Mouse (Mus musculus): ENCODE data around the gene Zfp39.
"Not testable (repeated sequence)": the region's sequence is repeated elsewhere in the genome, so short reads cannot be mapped to it uniquely, and the experiment has no call there.

The Zfp39 gene

DNA sequence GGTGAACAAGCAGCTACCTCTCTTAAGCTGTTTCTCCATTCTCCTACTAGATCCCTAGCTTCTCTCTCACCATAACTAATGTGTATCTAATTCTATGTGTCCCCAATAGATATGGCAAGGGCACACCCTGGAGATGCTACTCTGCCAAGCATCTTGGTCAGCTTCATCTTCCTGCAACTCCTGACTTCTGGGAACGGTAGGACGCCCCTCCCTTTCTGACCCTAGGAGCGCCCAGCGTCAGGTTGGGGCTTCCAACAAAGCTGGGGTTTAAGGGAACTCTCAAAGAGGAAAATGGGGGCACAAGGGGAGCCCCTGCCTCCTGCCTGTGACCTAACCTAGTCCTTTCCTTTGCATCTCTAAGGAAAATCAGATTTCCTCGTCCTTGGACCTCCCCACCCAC, 14.7 kb upstream of the Zfp39 start:
- no peak for DNase-seq

DNA sequence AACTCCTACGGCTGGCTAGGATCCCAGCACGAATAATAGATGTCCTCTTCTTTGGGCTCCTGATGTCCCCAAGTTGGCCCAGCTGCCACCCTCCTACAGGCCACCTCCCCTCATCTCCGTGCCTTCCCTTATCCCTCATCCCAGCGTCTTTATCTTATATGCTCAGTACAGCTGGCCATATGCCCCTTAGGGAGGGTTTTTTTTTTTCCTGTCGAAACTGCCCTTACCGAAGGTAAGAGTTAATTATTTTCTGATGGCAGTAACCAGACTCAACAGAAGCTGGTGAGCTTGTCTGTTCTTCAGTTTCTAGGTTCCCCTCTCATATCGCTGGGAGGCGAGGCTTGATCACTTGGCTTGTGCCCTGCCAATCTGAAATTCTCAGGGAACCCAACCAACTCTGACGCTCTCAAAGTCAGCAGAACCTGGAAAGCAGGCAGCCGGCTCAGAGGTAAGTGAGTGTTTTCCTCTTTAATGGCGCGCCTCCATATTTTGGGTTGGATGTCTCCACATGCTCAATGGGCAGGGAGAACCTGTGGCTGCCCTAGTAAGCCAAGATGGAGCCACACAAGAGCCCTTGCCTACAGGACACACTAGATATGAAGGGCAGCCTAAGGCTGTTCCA, 13.8 kb upstream of the Zfp39 start, which contains the start of gene Btnl10:
Btnl10 (plus strand) TSS at position 164 of the 622 bp plus-strand sequence.
- DNase-seq: no peak

DNA sequence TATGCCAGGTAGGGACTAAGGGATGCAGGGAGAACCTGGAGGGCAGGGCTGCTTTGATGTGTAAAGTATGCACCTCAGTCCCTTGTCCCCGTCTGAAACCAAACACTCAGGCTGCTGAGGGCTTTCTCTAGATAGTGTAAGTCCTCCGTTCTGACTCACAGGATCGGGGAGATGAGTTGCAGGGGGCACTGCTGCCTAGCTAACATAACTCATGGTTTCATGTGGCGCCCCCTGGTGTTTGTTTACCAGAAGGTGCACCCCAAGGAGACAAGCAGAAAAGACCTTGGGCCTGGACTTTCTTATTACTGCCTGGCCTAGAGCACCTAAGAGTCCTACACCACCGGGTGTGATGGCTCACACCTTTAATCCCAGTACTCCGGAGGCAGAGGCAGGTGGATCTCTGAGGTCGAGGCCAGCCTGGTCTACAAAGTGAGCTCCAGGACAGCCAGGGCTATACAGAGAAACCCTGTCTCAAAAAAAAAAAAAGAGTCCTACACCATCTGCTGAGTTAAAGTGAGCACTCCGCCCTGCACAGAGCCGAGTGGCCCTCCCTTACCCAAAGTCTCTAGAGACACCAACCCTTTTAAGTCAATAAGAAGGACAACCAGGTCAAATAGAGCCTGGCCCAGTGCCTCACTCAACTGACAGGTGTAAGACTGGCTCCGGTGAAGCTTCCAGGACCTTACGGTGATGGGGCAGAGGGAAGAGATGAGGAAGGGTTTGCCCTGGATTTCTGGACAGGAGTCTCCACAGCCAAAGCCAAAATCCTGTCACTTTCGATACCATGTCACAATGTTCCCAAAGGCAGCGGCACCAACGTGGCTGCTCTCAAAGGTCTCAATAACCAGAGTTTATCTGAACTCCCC, 13.1 kb upstream of the Zfp39 start:
- DNase-seq: peak; percentile 73

DNA sequence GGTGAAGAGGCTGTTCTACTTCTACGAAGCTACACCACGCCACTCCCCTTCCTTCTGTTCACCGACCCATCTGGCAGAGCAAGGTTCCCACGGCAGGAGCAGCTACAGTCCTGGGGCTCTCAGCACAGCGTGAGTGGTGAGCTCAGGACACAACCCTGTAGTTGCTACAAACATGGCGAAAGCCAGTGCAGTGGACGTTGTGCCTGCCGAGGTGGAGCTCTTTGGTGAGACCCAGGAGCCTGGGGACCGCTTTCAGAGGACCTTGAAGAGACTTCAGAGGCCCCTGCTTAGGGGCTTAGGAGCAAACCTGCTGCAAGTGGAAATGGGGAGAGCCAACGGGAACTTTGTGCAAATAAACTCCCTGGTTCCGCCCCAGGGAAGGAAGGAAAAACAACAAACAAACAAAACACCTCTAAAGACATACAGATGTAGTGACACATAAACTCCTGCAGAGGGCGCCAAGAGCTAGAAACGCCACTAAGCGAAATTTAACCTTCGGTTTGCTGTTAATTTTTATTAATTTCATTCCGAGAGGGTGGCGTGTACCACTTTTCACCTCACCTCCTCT, 10.5 kb upstream of the Zfp39 start:
- peak; percentile 76 for DNase-seq

DNA sequence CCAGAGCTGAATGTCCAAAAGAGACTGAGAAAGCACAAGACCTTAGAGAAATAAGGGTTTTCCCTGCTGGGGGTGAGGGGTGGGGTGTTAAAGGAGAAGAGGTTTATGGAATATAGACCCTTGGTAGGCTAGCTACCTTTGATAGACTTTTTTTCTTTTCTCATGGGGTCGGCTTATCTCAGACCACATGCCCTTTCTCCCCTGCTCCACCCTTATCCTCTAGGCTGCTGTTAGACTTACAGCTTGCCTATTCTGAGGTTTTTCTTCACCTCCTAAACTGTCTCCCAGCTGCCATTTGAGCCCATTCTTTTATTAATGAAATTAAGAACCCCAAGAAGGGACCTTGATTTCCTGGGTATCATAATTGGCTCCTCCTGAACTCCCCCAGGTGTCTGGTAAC, 9.8 kb upstream of the Zfp39 start:
- no peak for DNase-seq

DNA sequence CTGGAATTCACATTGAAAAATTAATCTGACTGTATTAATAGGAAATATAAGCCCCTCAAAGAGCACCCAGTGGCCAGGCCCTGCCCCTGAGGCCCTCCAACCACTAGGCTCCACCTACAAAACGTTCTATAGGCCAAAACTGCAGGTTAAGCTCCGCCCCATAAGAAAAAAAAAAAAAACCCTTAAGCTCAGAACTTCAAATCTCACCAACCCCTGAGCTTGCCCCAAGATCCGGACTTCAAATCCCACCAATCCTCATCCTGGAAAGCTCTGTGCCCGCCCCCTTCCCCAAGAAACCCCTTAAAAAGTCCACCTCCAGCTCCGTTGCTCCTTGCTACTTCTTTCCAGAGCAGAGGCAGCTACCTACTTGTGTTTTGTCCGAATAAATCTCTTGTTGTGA, 813 bp upstream of the Zfp39 start:
- peak; percentile 81 for DNase-seq

DNA sequence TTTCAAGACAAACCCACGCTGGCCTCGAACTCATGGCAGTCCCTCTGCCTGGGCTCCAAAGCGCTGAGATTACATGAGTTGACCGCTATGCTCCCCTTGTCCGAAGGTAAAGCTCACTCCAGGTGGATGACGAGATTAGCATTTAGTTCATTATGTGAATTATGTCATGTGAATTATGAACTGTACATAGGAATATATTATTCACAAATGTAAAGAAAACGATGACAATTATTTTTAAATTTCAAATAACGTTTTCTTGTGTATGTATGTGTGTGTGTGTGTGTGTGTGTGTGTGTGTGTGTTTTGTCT, 339 bp upstream of the Zfp39 start:
- DNase-seq: no peak

DNA sequence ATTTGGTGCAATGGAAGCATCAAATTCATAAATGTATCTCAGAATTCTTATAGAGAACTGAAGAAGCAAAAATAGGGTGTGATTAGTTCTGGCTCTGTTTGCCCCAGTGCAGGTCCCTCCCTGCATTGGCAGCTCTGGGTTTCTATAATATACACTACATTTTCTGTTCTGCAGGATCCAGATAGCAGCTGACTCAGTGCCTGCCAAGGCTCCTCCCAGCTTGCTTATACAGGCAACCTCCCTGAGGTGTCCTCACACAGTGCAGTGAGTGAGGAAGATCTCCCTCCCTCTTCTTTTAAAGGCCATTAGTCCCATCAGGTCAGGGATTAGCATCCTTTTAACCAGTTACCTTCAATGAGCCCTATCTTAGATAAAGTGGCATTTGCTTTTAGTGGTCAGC, 2.9 kb downstream of the Zfp39 start:
- DNase-seq: no peak

DNA sequence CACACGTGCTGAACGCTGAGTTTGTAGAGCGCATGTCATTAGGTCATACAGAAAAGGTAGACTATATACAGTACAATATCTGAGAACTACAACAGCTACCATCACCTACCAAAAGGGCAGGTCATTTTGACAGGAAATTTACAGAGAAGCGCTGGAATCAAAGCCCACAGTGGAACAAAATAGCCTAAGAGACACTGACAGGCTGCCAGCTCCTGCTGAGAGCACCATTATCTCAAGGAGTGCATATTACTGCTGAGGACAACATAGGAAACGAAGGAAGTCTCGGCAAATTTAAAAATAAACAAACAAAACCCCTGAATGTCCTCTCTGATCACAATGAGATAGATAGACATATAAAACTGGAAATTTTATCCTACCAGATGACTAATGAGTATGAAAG, 6.5 kb downstream of the Zfp39 start:
- DNase-seq: no peak

DNA sequence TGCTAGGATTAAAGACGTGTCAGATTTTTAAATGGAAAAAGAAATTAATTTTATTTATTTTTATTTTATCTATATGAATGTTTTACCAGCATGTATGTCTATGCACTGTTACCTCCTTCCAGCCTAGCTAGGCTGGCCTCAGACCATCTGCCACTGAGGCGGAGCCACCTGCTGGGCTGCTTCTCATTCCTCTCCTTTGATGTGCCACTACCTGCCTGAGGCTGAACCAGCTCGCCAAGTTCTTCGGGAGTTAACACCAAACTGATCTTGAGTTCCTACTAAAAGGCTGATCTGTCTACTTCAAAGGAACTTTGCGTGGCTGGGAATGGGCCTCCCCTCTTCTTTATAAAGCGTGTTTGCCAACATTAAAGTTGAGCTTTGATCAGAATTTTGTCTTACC, 9.6 kb downstream of the Zfp39 start:
- no peak for DNase-seq

DNA sequence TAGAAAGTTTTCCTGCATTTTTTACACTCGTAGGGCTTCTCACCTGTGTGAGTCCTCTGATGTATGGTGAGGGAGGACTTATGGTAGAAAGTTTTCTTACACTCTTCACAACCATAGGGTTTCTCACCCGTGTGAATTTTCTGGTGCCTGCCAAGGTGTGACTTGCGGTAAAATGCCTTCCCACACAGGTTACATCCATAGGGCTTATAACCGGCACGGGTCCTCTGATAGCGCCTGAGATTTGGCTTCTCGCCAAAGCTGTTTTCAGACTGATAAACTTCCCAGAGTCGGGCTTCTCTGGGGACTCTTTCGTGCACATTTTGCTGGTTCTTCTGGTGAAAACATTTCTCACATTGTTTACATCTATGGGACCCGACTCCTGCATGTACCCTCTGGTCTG, 13.5 kb downstream of the Zfp39 start:
- DNase-seq: no peak

DNA sequence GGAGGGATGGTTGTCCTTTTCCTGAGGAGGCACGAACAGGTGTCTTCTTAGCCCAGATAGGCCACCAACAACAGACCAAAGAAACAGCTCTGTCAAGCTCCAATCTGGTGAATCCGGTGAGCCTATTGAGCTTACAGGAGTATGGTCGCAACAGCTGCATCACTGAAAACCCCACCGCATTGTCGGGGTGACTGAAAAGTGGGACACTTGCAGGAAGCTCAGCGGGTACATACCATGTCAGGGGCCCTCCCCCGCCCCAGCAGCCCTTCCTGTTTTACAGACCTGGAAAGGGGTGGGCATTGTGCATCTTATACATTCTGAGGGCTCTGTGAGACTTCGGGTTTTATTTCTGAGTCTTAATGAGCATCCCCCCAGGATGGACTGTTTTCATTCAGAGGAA, 20.3 kb downstream of the Zfp39 start:
- no peak for DNase-seq

DNA sequence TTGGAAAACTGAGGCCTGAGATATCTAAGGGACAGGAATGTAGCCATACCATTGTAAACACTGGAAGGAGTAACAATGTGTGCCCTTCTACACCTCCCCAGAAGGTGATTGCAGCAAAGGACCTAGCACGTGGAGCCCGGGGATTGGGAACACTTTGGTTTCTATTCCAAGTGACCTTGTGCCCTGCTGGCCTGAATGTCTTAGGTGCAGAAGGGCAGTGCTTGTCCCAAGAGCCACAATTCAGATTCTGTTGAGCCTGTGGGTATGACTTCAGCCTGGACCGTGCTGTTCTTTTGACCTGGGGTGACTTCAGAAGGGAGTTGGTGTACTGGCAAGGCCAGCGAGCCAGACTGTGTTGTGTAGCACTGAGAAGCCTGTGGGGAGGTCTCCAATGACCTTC, 33.1 kb downstream of the Zfp39 start:
- no peak for DNase-seq

DNA sequence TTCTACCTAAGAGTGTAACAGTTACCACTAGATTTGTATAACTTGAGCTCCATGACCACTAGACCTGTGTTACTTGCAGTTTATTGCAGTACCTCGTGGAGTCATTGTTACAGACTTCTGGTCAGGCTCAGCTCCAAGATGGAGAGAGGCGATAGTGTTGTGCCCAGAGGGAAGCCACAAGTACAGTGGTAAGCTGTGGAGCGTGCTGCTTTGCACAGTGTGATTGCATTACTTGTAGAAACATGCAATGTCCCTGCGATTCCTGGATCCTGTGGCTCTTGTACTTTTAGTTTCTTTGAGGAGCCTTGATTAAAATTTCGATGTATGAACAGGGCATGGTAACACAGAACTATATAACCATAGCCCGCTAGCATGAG, 36.1 kb downstream of the Zfp39 start:
- DNase-seq: no peak

DNA sequence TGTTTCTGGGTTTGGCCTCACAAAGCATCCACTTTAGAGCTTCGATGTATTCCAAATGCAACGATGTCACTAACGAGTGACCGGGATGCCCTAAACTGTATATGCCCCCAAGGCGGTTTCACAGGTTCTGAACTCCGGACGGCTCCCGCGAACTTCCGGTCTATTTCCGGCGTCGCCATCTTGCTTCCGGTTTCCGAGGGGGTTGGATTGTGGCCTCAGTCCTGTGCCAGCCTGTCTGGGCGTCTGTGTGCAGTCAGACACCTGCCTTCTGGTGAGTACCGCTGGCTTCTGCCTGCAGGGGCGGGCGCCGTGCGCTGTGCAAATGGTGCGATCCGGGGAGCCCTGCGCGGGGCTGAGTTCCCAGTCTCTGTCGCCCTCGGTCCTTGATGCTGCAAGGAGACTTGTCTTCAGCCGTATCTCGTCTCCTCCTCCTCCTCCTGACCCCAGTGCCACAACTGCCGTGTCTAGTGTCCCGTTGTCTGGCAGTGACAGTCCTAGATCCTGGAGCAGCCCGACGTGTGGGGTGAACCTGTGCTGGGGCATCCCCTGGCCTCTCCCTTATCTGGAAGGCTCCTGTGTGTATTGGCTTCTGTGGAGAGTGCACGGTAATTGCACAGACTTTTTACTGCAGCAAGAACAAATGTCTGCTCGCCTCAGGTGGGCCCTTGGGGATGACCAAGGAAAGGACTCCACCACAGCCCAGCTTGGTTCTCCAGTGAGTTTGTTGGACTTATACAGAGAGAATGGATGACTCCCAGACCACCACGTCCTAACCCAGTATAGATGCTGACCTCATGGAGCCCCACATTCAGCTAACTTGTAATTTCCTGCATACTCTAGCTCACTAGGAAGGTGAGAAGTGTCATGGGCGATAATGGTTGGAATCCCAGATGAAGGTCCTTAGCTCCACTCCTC, 36.7 kb downstream of the Zfp39 start, which contains the start of gene 2810021J22Rik:
2810021J22Rik (plus strand) TSS at position 178 of the 915 bp plus-strand sequence.
- DNase-seq: peak; percentile 89

DNA sequence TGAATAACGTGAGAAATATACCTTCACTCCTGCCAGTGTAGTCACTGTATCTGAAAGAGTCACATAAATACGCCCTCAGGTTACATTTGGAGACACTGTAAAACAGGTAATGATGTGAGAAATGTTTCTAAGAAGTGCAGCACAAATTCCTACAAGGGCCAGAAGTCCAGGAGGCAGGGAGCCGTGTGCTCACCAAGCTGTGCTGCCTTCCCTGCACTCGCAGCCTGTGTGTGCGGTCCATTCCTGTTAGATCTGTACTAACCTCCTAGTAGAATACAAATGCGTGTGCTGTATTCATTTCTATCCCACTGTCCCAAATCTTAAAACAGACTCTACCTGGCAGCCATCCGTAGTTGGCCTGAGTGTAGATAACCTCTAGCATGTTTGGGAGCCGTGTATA, 43.3 kb downstream of the Zfp39 start:
- no peak for DNase-seq

DNA sequence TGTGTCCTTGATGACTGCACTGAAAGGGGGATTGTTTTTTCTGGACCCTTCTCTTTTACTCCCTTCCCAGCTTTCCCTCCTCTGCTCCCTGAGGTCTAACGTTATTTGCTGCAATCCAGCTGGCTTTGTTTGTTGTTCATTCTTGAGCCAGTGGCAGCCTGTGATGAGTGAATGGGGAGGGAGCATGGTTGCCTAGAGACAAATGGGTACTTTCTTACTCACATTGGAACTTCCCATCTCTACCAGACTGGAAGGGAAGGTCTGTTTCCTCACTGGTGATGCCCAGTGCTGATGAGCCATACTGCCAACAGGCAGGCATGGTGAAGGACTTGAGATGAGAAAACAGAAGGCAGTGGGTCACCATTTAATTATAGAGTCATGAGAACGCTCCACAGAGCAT, 54.3 kb downstream of the Zfp39 start:
- DNase-seq: no peak

DNA sequence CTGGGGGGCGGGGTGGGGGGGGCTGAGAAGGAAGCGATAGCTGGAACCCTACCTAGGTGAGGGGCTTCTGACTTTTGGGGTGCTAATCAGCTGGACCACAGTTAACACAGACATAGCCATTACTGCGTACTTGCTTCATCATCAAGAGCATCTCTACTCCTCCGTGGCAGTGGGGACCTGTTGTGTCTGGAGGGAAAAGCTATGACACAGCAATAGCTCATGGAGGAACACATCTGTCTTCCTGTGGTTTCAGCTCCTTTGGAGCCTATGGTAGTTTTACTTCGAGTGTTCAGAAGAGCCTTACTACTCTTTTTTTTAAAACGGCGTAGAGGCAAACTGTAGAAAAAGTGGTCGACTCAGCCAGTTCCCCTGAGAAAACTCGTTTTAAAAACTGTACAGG, 56.4 kb downstream of the Zfp39 start:
- DNase-seq: no peak

DNA sequence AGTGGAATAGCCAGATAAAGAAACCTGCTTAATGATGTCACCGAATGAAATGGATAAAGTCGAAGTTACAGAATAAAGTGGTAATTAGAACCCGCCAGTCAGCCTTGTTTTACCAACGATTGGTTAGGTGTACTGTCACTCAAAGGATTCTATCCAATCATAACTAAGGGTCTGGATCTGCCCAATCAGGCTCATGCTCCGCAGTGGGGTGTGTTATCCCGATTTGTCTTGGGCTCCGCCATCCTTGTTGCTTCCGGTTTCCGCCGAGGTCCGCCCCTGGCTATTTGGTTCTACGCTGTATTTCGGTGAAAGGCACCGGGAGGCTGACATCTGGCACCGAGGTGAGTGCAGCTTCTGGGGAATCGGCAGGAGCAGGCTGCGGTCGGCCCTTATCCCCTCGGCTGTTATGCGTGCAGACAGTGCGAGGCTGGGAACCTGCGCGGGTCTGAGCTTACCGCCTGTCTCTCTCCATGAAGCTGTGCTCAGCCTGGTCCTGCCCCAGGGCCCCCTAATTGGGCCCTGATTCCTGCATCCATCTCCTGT, 57.0 kb downstream of the Zfp39 start, which contains the start of gene Gm12258:
Gm12258 (plus strand) TSS at position 240 of the 543 bp plus-strand sequence.
- peak; percentile 100 for DNase-seq

DNA sequence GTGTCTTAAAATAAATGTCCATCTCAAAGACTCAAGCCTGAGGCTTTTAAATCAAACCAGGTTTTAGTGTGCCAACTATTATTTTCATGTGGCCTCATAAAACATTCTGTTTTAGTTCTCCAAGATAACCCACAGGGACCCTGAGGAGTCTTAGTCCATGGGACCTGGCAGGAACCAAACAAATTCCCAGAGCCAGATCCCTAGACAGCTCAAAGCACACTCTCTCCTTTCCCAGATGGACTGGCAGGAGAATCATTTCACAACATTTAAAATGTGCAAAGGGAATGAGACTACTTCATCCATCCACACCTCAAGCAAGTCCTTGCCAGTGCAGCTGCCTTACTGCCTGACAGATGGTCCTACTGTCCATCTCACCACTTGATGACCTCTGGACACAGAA, 65.1 kb downstream of the Zfp39 start, which contains the start of gene Olfr311:
Olfr311 (plus strand) TSS at position 301 of the 400 bp plus-strand sequence.
- DNase-seq: not testable (repeated sequence)

Data from retina, postnatal 1 day (tissue).